Comparison of ENCODE assay signal across 13 mouse cellular contexts in genomic region chr14:27592163-27592562, GRCm38 (mm10). TPM values are rescaled to one million over a fixed set of nuclear protein-coding genes. Genes with fewer than 3 reads are reported as not detected.
"Had no signal": no experiment of that assay in that cellular context is flagged by ENCODE, and none has a peak within 500 bp of the region (broad histone marks: within the 10 kb centered on the region; RNA-seq: fewer than 3 reads in every experiment).

No protein-coding gene starts in this region.

- DNase-seq: kidney, adult 18-20 months; kidney, adult 9 months; kidney, postnatal 14 days; kidney, postnatal 4 days; layer of hippocampus, adult 9-11 months; liver, embryonic 13.5 days; lung, adult 2 months; retina, postnatal 1 day; right cerebral cortex, postnatal 4 days; thymus, adult 18-20 months; thymus, postnatal 36 days had no signal

RNA-seq across cellular contexts. Expression of gene Erc2, which starts 30.1 kb away (rescaled TPM):
- total RNA-seq: monocyte, adult 5-6 weeks; neutrophil, adult 5-6 weeks had no signal
